Comparison of ENCODE assay signal across 10 mouse cellular contexts in the genomic region with DNA sequence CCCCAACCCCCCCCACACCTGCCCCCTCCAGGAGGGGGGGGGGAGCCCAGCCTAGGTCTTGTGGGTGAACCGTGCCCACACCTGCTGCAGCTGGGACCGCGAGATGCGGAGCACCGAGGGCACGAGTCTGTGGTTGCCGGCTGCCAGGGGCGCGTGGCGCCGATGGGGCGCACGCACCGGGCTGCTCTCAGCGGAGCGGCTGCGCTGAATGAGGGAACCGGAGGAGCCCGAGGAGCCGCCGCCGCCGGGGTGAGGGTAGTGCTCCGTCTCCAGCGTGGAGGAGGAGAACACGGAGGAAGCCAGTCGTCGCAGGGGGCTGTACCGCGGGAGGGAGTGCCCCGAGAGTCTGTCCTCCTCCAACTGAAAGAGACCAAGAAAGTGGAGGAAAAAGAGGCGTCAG. TPM values are rescaled to one million over a fixed set of nuclear protein-coding genes. Genes with fewer than 3 reads are reported as not detected.
DNase-seq lines count a peak whose midpoint lies in the region; ATAC-seq and TF ChIP-seq lines count a peak whose summit lies in the region.
"Had no signal": no experiment of that assay in that cellular context is flagged by ENCODE, and none has a peak within 500 bp of the region (broad histone marks: within the 10 kb centered on the region; RNA-seq: fewer than 3 reads in every experiment).

No protein-coding gene starts in this region.

- 3% methylated on average over 32 of the region's 32 CpGs for WGBS in forebrain, embryonic 11.5 days
- WGBS in forebrain, embryonic 15.5 days = 11% methylated on average over 32 of the region's 32 CpGs
- 3% methylated on average over 28 of the region's 32 CpGs for WGBS in liver, postnatal 0 days (ENCODE audit: insufficient replicate concordance)

- no peak for TF ChIP-seq CTCF in testis, adult 2 months (IDR thresholded peaks at IDR 0.05; ENCODE audit: control insufficient read depth, insufficient read depth, insufficient replicate concordance, low read depth, low read length)
- no peak for TF ChIP-seq CTCF in liver, postnatal 0 days (IDR thresholded peaks at IDR 0.05; ENCODE audit: low read depth)

- intact Hi-C loops in gastrocnemius, postnatal 36 days (cut with DNase I) = no loop called here

- H3K4me2 ChIP-seq in forebrain, embryonic 11.5 days (ENCODE audit: low read depth, low read length, severe bottlenecking) = peak overlapping the region; percentile 38
- H3K4me2 ChIP-seq in forebrain, embryonic 15.5 days (replicated peaks) = no peak overlapping the region
- H3K4me2 ChIP-seq in liver, postnatal 0 days (ENCODE audit: low read depth, low read length) = peak overlapping the region; percentile 53

- DNase-seq in forebrain, embryonic 11.5 days (ENCODE audit: low spot score) = no peak
- DNase-seq in testis, postnatal 10 days (ENCODE audit: low spot score) = no peak
- no peak for DNase-seq in liver, postnatal 0 days
- DNase-seq in thymus, postnatal 4 days = peak; percentile 72
- no peak for DNase-seq in retina, postnatal 1 day
- no peak for DNase-seq in gastrocnemius, postnatal 36 days

- H3K4me1 ChIP-seq in forebrain, embryonic 11.5 days (replicated peaks; ENCODE audit: control insufficient read depth, insufficient read depth, low read length) = peaks cover 10% of the 10 kb centered on the region
- peaks cover 6% of the 10 kb centered on the region for H3K4me1 ChIP-seq in forebrain, embryonic 15.5 days
- peaks cover 27% of the 10 kb centered on the region for H3K4me1 ChIP-seq in testis, adult 2 months (ENCODE audit: control insufficient read depth, insufficient read depth, low read length)
- H3K4me1 ChIP-seq in liver, postnatal 0 days (ENCODE audit: insufficient read depth) = peaks cover 3% of the 10 kb centered on the region; the same call in 1 of the 2 replicates

- no peak for TF ChIP-seq POLR2A in testis, adult 2 months (IDR thresholded peaks at IDR 0.05; ENCODE audit: control insufficient read depth, low read depth, low read length)

- no peaks in the 10 kb centered on the region for H3K9me3 ChIP-seq in forebrain, embryonic 11.5 days (ENCODE audit: control insufficient read depth, low read length)
- no peaks in the 10 kb centered on the region for H3K9me3 ChIP-seq in forebrain, embryonic 15.5 days
- H3K9me3 ChIP-seq in liver, postnatal 0 days (ENCODE audit: low read length) = no peaks in the 10 kb centered on the region

- H3K36me3 ChIP-seq in forebrain, embryonic 11.5 days (ENCODE audit: control insufficient read depth, insufficient read depth, low read length) = no peaks in the 10 kb centered on the region
- peaks cover 30% of the 10 kb centered on the region for H3K36me3 ChIP-seq in forebrain, embryonic 15.5 days
- no peaks in the 10 kb centered on the region for H3K36me3 ChIP-seq in testis, adult 2 months (ENCODE audit: control insufficient read depth, insufficient read depth, low read length)
- no peaks in the 10 kb centered on the region for H3K36me3 ChIP-seq in liver, postnatal 0 days (replicated peaks; ENCODE audit: insufficient read depth, low read length)

- peak overlapping the region; percentile 23; the same call in 1 of the 2 replicates for H3K9ac ChIP-seq in forebrain, embryonic 11.5 days (ENCODE audit: low read length)
- H3K9ac ChIP-seq in forebrain, embryonic 15.5 days (replicated peaks) = no peak overlapping the region
- H3K9ac ChIP-seq in liver, postnatal 0 days (replicated peaks) = no peak overlapping the region

- TF ChIP-seq EP300 in liver, postnatal 0 days (IDR thresholded peaks at IDR 0.05; ENCODE audit: low read depth) = no peak

- H3K27me3 ChIP-seq in forebrain, embryonic 11.5 days (ENCODE audit: control insufficient read depth, insufficient read depth, low read length) = peaks cover 26% of the 10 kb centered on the region
- no peaks in the 10 kb centered on the region for H3K27me3 ChIP-seq in forebrain, embryonic 15.5 days
- no peaks in the 10 kb centered on the region for H3K27me3 ChIP-seq in testis, adult 2 months (ENCODE audit: control insufficient read depth, insufficient read depth, low read length)
- peaks cover 45% of the 10 kb centered on the region for H3K27me3 ChIP-seq in liver, postnatal 0 days (ENCODE audit: insufficient read depth, low read length)

- peak overlapping the region; percentile 6; the same call in 1 of the 2 replicates for H3K4me3 ChIP-seq in forebrain, embryonic 11.5 days (ENCODE audit: low read depth, low read length)
- no peak overlapping the region for H3K4me3 ChIP-seq in forebrain, embryonic 15.5 days
- H3K4me3 ChIP-seq in testis, adult 2 months (ENCODE audit: control insufficient read depth, low read depth, low read length) = peak overlapping the region; percentile 60
- peak overlapping the region; percentile 19; the same call in 1 of the 2 replicates for H3K4me3 ChIP-seq in liver, postnatal 0 days (ENCODE audit: low read depth, low read length)

- H3K27ac ChIP-seq in forebrain, embryonic 11.5 days (ENCODE audit: low read depth, low read length) = no peak overlapping the region
- no peak overlapping the region for H3K27ac ChIP-seq in forebrain, embryonic 15.5 days (replicated peaks)
- no peak overlapping the region for H3K27ac ChIP-seq in testis, adult 2 months (ENCODE audit: control insufficient read depth, insufficient read depth, low read depth, low read length)
- no peak overlapping the region for H3K27ac ChIP-seq in liver, postnatal 0 days (ENCODE audit: low read depth)

- ATAC-seq in forebrain, embryonic 11.5 days (replicated peaks; ENCODE audit: low FRiP score) = no peak
- ATAC-seq in forebrain, embryonic 15.5 days (replicated peaks) = no peak
- no peak for ATAC-seq in liver, postnatal 0 days

RNA-seq across cellular contexts. Expression of a gene that starts 22.4 kb away (rescaled TPM):
- not detected in 2 replicates for polyA plus RNA-seq in forebrain, embryonic 11.5 days (2014; fragmentation: Nextera tagmentation; extraction: Ambion mirVana)
- 0.11 and 0.15 TPM in 2 replicates for polyA plus RNA-seq in forebrain, embryonic 15.5 days (2015; fragmentation: Nextera tagmentation; extraction: Ambion mirVana)
- polyA plus RNA-seq in testis, adult 2 months (2012; rRNA removed) = 1.3 and 1.5 TPM in 2 replicates
- polyA plus RNA-seq in liver, postnatal 0 days (2015; fragmentation: Nextera tagmentation; extraction: Ambion mirVana) = 0.18 and 0.34 TPM in 2 replicates
- total RNA-seq in gastrocnemius, postnatal 36 days (2021) = not detected
- total RNA-seq: hematopoietic stem cell, adult 5-6 weeks; neutrophil, adult 5-6 weeks had no signal

RNA-seq across cellular contexts. Expression of a gene that starts 26.8 kb away (rescaled TPM):
- polyA plus RNA-seq in forebrain, embryonic 11.5 days (2014; fragmentation: Nextera tagmentation; extraction: Ambion mirVana) = 3.5 TPM in 2 replicates
- polyA plus RNA-seq in forebrain, embryonic 15.5 days (2015; fragmentation: Nextera tagmentation; extraction: Ambion mirVana) = 6.5 and 7.5 TPM in 2 replicates
- 80.7 and 92.4 TPM in 2 replicates for polyA plus RNA-seq in testis, adult 2 months (2012; rRNA removed)
- not detected in 2 replicates for polyA plus RNA-seq in liver, postnatal 0 days (2015; fragmentation: Nextera tagmentation; extraction: Ambion mirVana)
- under 1 TPM; 0.36 to 0.39 TPM for total RNA-seq in gastrocnemius, postnatal 36 days (2021)

RNA-seq across cellular contexts. Expression of a gene that starts 31.9 kb away (rescaled TPM):
- polyA plus RNA-seq in forebrain, embryonic 11.5 days (2014; fragmentation: Nextera tagmentation; extraction: Ambion mirVana) = 0.28 and 0.52 TPM in 2 replicates
- 1.1 and 1.2 TPM in 2 replicates for polyA plus RNA-seq in forebrain, embryonic 15.5 days (2015; fragmentation: Nextera tagmentation; extraction: Ambion mirVana)
- polyA plus RNA-seq in testis, adult 2 months (2012; rRNA removed) = 7.4 and 8.5 TPM in 2 replicates
- polyA plus RNA-seq in liver, postnatal 0 days (2015; fragmentation: Nextera tagmentation; extraction: Ambion mirVana) = not detected in 2 replicates
- under 1 TPM; 0.38 to 0.39 TPM for total RNA-seq in gastrocnemius, postnatal 36 days (2021)
- total RNA-seq: hematopoietic stem cell, adult 5-6 weeks had no signal

RNA-seq across cellular contexts. Expression of a gene that starts 35.8 kb away (rescaled TPM):
- 87.6 and 89.0 TPM in 2 replicates for polyA plus RNA-seq in forebrain, embryonic 11.5 days (2014; fragmentation: Nextera tagmentation; extraction: Ambion mirVana)
- 32.1 and 33.3 TPM in 2 replicates for polyA plus RNA-seq in forebrain, embryonic 15.5 days (2015; fragmentation: Nextera tagmentation; extraction: Ambion mirVana)
- polyA plus RNA-seq in testis, adult 2 months (2012; rRNA removed) = 8.7 and 9.4 TPM in 2 replicates
- polyA plus RNA-seq in liver, postnatal 0 days (2015; fragmentation: Nextera tagmentation; extraction: Ambion mirVana) = 7.4 and 8.6 TPM in 2 replicates
- total RNA-seq in gastrocnemius, postnatal 36 days (2021) = 1 to 10 TPM; 4.9 to 6.7 TPM
- total RNA-seq: neutrophil, adult 5-6 weeks had no signal
